Mouse (Mus musculus): ENCODE measurements around the gene Fzd4. TPM values are rescaled to one million over a fixed set of nuclear protein-coding genes. Genes with fewer than 3 reads are reported as not detected.

The Fzd4 gene
- total and polyA plus RNA-seq, 3 experiments, result 0.11 TPM; not detected in 2

DNA sequence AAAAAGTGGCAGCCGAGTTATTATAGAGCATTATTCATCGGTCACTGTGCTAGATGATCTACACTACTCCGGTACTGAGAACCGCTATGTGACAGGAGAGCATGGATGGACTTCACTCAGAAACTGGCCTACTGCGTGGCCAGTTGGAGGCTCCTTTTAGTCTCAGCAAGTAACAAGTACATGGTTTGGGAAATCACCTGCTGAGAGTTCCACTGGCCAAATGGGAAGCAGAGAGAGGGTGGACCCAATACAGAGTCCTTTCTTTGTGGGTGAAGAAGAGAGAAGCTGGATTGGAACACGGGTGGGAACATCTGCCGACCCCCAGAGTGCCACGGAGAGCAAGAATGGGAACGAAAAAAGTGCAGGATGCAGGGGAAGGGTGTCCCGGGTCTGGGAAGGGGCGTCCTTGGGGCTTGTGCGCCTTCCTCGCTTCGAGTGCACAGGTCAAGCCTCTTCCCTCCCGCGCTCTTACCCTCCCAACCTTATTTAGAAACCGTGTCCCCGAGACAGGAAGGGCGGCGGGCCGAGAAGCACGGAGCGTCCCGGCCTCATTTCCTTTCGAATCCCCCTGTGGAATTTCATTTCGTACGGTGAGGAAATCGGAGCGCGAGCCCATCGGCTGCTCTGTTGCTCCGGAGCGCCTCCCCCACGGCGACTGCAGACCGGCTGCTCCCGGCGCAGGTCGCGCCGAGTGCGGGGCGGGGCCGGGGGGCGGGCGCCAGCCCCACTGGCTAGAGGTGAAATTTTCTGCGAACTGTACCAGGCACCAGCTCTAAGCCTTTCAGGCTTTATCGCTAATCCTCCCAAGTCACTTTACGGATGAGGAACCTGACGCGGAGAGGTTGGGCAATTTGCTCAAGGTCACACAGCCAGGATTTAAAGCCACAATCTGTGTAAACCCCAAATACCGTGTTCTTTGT, 842 bp upstream of the Fzd4 start:
- DNase-seq (ENCODE audit: low spot score) (no peak), ATAC-seq (ENCODE audit: extremely low read depth, insufficient number of reproducible peaks, low FRiP score, poor library complexity, severe bottlenecking) (no peak)
- peaks cover 27% of the 10 kb centered on the region for H3K27me3 ChIP-seq (ENCODE audit: insufficient read depth, low read length)

DNA sequence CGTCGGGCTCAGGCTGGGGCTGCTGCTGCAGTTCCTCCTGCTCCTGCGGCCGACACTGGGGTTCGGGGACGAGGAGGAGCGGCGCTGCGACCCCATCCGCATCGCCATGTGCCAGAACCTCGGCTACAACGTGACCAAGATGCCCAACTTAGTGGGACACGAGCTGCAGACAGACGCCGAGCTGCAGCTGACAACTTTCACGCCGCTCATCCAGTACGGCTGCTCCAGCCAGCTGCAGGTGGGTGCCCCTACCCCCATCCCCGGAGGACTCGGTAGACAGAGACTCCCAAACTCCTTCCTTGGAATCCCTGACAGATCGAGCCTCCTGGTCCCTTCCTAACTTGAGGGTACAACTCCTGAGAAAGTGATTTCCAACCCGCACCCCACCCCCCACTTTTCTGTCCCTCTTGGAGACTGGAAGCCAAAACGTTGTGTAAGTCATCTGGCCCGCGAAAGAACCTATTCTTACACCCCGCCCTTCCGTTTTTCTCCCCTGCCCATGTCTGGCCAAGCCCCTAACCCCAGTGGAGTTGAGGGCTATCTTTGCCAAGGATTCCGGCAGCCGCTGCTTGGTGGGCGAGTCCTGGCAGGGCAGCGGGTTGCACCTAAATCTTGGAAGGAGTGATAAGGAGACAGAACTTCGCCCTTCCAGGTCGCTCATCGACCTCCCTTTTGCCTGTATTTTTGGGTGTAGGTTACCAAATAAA, 732 bp downstream of the Fzd4 start:
- DNase-seq (ENCODE audit: low spot score), result no peak
- ATAC-seq (ENCODE audit: extremely low read depth, insufficient number of reproducible peaks, low FRiP score, poor library complexity, severe bottlenecking), result no peak
- no peak for TF ChIP-seq GATA1 (IDR thresholded peaks at IDR 0.05; ENCODE audit: borderline replicate concordance, low read length)
- no peak for TF ChIP-seq TAL1 (conservative IDR thresholded peaks at IDR 0.05; ENCODE audit: low read depth, low read length)
- TF ChIP-seq CTCF (IDR thresholded peaks at IDR 0.05; ENCODE audit: low read depth, low read length), result no peak
- no peak for TF ChIP-seq POLR2AphosphoS5 (IDR thresholded peaks at IDR 0.05; ENCODE audit: insufficient replicate concordance, low read depth, low read length)
- TF ChIP-seq GATA2 (IDR thresholded peaks at IDR 0.05; ENCODE audit: borderline replicate concordance, low read depth, low read length), result no peak

More for the DNA sequence above, 842 bp upstream of the Fzd4 start:
- Histone ChIP-seq H3K4me1 (ENCODE audit: insufficient read depth, low read depth, low read length) (peaks cover 9% of the 10 kb centered on the region), H3K4me3 (ENCODE audit: low read depth, low read length) (peak overlapping the region; percentile 54; the same call in 1 of the 2 replicates), H3K36me3 (replicated peaks) (no peaks in the 10 kb centered on the region), H3K9me3 (replicated peaks) (no peaks in the 10 kb centered on the region)
- TF ChIP-seq CTCF (IDR thresholded peaks at IDR 0.05; ENCODE audit: low read depth, low read length), result no peak
- no peak for TF ChIP-seq GATA1 (IDR thresholded peaks at IDR 0.05; ENCODE audit: borderline replicate concordance, low read length)
- TF ChIP-seq POLR2AphosphoS5 (IDR thresholded peaks at IDR 0.05; ENCODE audit: insufficient replicate concordance, low read depth, low read length), result no peak
- TF ChIP-seq GATA2 (IDR thresholded peaks at IDR 0.05; ENCODE audit: borderline replicate concordance, low read depth, low read length), result no peak
- TF ChIP-seq TAL1 (conservative IDR thresholded peaks at IDR 0.05; ENCODE audit: low read depth, low read length), result no peak

DNA sequence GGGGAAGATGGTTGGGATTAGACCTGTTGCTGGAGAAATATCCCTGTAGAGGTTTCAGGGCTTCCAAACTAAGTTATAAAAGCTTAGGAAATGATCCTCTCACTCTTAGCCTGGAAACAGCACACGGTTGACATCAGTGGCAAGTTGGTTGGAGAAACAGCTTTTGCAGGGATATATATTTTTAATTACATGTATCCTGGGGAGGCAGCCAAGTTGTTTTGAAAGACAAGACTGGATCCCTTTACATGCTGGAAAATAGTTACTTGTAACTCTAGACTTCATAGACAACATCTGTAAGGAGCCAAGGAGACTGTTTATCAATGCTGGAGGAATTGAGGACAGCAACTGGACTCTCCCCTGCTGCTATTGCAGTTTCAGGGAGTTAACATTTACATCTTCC, 1.9 kb downstream of the Fzd4 start:
- DNase-seq (ENCODE audit: low spot score) (no peak), ATAC-seq (ENCODE audit: extremely low read depth, insufficient number of reproducible peaks, low FRiP score, poor library complexity, severe bottlenecking) (no peak)
- TF ChIP-seq CTCF (IDR thresholded peaks at IDR 0.05; ENCODE audit: low read depth, low read length) (no peak), POLR2AphosphoS5 (IDR thresholded peaks at IDR 0.05; ENCODE audit: insufficient replicate concordance, low read depth, low read length) (no peak), GATA1 (IDR thresholded peaks at IDR 0.05; ENCODE audit: borderline replicate concordance, low read length) (no peak), GATA2 (IDR thresholded peaks at IDR 0.05; ENCODE audit: borderline replicate concordance, low read depth, low read length) (no peak), TAL1 (conservative IDR thresholded peaks at IDR 0.05; ENCODE audit: low read depth, low read length) (no peak)
- Histone ChIP-seq H3K4me1 (ENCODE audit: insufficient read depth, low read depth, low read length) (peaks cover 9% of the 10 kb centered on the region), H3K9me3 (replicated peaks) (no peaks in the 10 kb centered on the region), H3K36me3 (replicated peaks) (no peaks in the 10 kb centered on the region), H3K4me3 (ENCODE audit: low read depth, low read length) (no peak overlapping the region), H3K27me3 (ENCODE audit: insufficient read depth, low read length) (peaks cover 27% of the 10 kb centered on the region)

More for the DNA sequence above, 732 bp downstream of the Fzd4 start:
- no peaks in the 10 kb centered on the region for H3K9me3 ChIP-seq (replicated peaks)
- peak overlapping the region; percentile 27; the same call in 1 of the 2 replicates for H3K4me3 ChIP-seq (ENCODE audit: low read depth, low read length)
- H3K27me3 ChIP-seq (ENCODE audit: insufficient read depth, low read length), result peaks cover 27% of the 10 kb centered on the region
- H3K36me3 ChIP-seq (replicated peaks), result no peaks in the 10 kb centered on the region
- peaks cover 9% of the 10 kb centered on the region for H3K4me1 ChIP-seq (ENCODE audit: insufficient read depth, low read depth, low read length)

DNA sequence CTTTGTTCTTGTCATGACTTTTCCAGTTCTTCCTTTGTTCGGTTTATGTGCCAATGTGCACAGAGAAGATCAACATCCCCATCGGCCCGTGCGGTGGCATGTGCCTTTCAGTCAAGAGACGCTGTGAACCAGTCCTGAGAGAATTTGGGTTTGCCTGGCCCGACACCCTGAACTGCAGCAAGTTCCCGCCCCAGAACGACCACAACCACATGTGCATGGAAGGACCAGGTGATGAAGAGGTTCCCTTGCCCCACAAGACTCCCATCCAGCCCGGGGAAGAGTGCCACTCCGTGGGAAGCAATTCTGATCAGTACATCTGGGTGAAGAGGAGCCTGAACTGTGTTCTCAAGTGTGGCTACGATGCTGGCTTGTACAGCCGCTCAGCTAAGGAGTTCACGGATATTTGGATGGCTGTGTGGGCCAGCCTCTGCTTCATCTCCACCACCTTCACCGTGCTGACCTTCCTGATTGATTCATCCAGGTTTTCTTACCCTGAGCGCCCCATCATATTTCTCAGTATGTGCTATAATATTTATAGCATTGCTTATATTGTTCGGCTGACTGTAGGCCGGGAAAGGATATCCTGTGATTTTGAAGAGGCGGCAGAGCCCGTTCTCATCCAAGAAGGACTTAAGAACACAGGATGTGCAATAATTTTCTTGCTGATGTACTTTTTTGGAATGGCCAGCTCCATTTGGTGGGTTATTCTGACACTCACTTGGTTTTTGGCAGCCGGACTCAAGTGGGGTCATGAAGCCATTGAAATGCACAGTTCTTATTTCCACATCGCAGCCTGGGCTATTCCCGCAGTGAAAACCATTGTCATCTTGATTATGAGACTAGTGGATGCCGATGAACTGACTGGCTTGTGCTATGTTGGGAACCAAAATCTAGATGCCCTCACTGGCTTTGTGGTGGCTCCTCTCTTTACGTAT, 3.1 kb downstream of the Fzd4 start:
- H3K9me3 ChIP-seq (replicated peaks), result no peaks in the 10 kb centered on the region
- no peak for ATAC-seq (ENCODE audit: extremely low read depth, insufficient number of reproducible peaks, low FRiP score, poor library complexity, severe bottlenecking)

DNA sequence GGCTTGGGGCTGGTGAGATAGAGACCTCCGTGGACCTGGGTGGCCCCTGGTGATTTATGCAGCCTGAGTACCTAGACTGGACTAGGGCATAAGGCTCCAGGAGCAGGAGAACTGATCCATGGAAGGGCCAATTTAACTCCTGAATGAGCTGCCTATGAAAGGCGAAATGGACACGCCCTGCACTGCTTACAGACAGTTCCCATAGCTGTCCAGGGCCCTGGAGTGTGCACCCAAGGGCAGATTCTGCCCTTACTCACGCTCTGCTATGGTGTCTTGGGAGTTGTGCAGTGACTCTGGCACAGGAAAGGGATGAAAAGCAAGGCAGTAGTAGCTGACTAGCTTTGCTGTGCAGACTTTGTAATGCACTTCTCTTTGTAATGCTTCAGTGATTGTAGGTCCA, 6.1 kb downstream of the Fzd4 start:
- H3K9me3 ChIP-seq (replicated peaks), result no peaks in the 10 kb centered on the region
- H3K27me3 ChIP-seq (ENCODE audit: insufficient read depth, low read length), result peaks cover 1% of the 10 kb centered on the region
- H3K4me3 ChIP-seq (ENCODE audit: low read depth, low read length), result no peak overlapping the region
- H3K4me1 ChIP-seq (ENCODE audit: insufficient read depth, low read depth, low read length), result no peaks in the 10 kb centered on the region
- TF ChIP-seq POLR2AphosphoS5 (IDR thresholded peaks at IDR 0.05; ENCODE audit: insufficient replicate concordance, low read depth, low read length) (no peak), TAL1 (conservative IDR thresholded peaks at IDR 0.05; ENCODE audit: low read depth, low read length) (no peak), CTCF (IDR thresholded peaks at IDR 0.05; ENCODE audit: low read depth, low read length) (no peak), GATA2 (IDR thresholded peaks at IDR 0.05; ENCODE audit: borderline replicate concordance, low read depth, low read length) (no peak), GATA1 (IDR thresholded peaks at IDR 0.05; ENCODE audit: borderline replicate concordance, low read length) (no peak)
- no peak for ATAC-seq (ENCODE audit: extremely low read depth, insufficient number of reproducible peaks, low FRiP score, poor library complexity, severe bottlenecking)
- DNase-seq (ENCODE audit: low spot score), result no peak
- no peaks in the 10 kb centered on the region for H3K36me3 ChIP-seq (replicated peaks)

More for the DNA sequence above, 3.1 kb downstream of the Fzd4 start:
- DNase-seq (ENCODE audit: low spot score), result no peak
- Histone ChIP-seq H3K36me3 (replicated peaks) (no peaks in the 10 kb centered on the region), H3K4me1 (ENCODE audit: insufficient read depth, low read depth, low read length) (peaks cover 9% of the 10 kb centered on the region), H3K27me3 (ENCODE audit: insufficient read depth, low read length) (peaks cover 27% of the 10 kb centered on the region), H3K4me3 (ENCODE audit: low read depth, low read length) (no peak overlapping the region)
- no peak for TF ChIP-seq CTCF (IDR thresholded peaks at IDR 0.05; ENCODE audit: low read depth, low read length)
- no peak for TF ChIP-seq POLR2AphosphoS5 (IDR thresholded peaks at IDR 0.05; ENCODE audit: insufficient replicate concordance, low read depth, low read length)
- no peak for TF ChIP-seq TAL1 (conservative IDR thresholded peaks at IDR 0.05; ENCODE audit: low read depth, low read length)
- no peak for TF ChIP-seq GATA1 (IDR thresholded peaks at IDR 0.05; ENCODE audit: borderline replicate concordance, low read length)
- no peak for TF ChIP-seq GATA2 (IDR thresholded peaks at IDR 0.05; ENCODE audit: borderline replicate concordance, low read depth, low read length)

All from G1E (cell line).